Mouse (Mus musculus) embryonic facial prominence, embryonic 15.5 days (tissue): ENCODE measurements around the gene Ugt1a1. TPM values are rescaled to one million over a fixed set of nuclear protein-coding genes. Genes with fewer than 3 reads are reported as not detected.
A peak's percentile ranks its signal among the peaks of the same experiment; 100 is the strongest.

Experiments
- ATAC-seq: fragments of 200-750 bp; cut with Nextera tagmentation; 2 replicates; pipeline ENCODE4 v1.8.0; 2017; ENCODE audit warnings: low read depth, moderate TSS enrichment; ENCODE audit not compliant: insufficient number of reproducible peaks, low FRiP score, low TSS enrichment
- H3K27ac ChIP-seq: fragments of 300-500 bp; sonication (generic); replicated peaks from 2 replicates; pipeline ENCODE4 v1.5.1; 2015; ENCODE audit warnings: mild to moderate bottlenecking, inconsistent platforms
- H3K27me3 ChIP-seq: fragments of 300-500 bp; sonication (generic); 2 replicates; pipeline ENCODE4 v1.6.1; 2015; ENCODE audit warnings: inconsistent platforms
- H3K36me3 ChIP-seq: fragments of 300-500 bp; sonication (generic); 2 replicates; pipeline ENCODE4 v1.6.1; 2015; ENCODE audit warnings: mild to moderate bottlenecking, inconsistent platforms
- H3K4me1 ChIP-seq: fragments of 300-500 bp; sonication (generic); 2 replicates; pipeline ENCODE4 v1.6.1; 2015; ENCODE audit warnings: inconsistent platforms
- H3K4me2 ChIP-seq: fragments of 300-500 bp; sonication (generic); replicated peaks from 2 replicates; pipeline ENCODE4 v1.6.1; 2015; ENCODE audit warnings: mild to moderate bottlenecking, inconsistent platforms
- H3K4me3 ChIP-seq: fragments of 300-500 bp; sonication (generic); replicated peaks from 2 replicates; pipeline ENCODE4 v1.5.1; 2015; ENCODE audit warnings: mild to moderate bottlenecking, inconsistent platforms
- H3K9ac ChIP-seq: fragments of 300-500 bp; sonication (generic); 2 replicates; pipeline ENCODE4 v1.6.1; 2015; ENCODE audit warnings: inconsistent platforms
- H3K9me3 ChIP-seq: fragments of 300-500 bp; sonication (generic); replicated peaks from 2 replicates; pipeline ENCODE4 v1.6.1; 2016; ENCODE audit warnings: inconsistent platforms
- WGBS: fragments of 180-500 bp; shearing (Covaris S2); methylation state at CpG from one replicate; pipeline ENCODE4 v1.1.7; 2015; 5-methylcytosine and 5-hydroxymethylcytosine counted together
- polyA plus RNA-seq: library from polyadenylated mRNA; unstranded; fragments of >200 nt; fragmentation: Nextera tagmentation; extraction: Ambion mirVana; gene quantifications from 2 replicates; pipeline ENCODE4 v1.2.1, GENCODE M21; 2015

Gene Ugt1a1
- polyA plus RNA-seq, 1 experiment from 2014 or later: 2.0 TPM

DNA sequence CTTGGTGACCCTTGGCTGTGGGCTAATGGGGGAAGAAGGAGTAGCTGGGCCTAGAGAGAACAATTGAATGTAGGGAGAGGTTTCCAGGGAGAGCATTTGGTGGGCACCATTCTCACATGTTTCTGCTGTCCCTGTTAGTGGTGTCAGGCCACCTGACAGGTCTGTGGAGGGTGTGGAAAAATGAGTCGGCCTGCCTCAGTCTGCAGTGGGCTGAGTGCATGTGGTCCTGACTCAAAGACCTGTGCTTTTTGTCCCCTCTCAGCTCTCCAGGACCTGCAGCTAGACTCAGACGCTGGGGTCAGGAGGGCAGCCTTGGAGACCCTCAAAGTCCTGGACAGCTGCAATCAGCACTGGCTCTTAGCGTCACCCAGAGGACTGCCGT is 47.9 kb downstream of the Ugt1a1 start:
- H3K27ac ChIP-seq: no peak overlapping the region; the same call in 1 of the 2 replicates
- no peak for ATAC-seq
- H3K36me3 ChIP-seq: peaks cover 53% of the 10 kb centered on the region
- WGBS: 73% methylated on average over 4 of the region's 4 CpGs
- H3K9ac ChIP-seq: no peak overlapping the region
- no peak overlapping the region for H3K4me2 ChIP-seq
- H3K4me1 ChIP-seq: peaks cover 9% of the 10 kb centered on the region
- no peak overlapping the region for H3K4me3 ChIP-seq
- no peaks in the 10 kb centered on the region for H3K27me3 ChIP-seq
- peaks cover 6% of the 10 kb centered on the region; the same call in 1 of the 2 replicates for H3K9me3 ChIP-seq

DNA sequence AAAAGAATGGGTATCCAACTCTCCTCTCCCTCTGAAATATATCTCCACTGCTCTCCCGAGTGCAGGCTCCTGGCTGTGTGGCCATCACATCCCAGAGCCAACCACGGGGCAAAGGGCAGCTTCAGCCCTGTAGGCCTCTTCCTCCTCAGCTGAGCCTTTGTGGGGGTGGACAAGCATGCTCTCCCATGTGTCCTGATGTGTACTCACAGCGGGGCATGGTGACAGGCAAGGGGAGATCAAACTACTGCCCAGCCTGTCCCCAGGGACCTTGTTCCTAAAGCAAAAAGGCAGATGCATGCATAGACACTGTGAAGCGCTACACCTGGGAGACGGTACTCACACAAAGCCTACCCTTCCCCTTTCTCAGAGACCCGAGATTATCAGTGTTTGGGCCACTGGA is 48.4 kb downstream of the Ugt1a1 start:
- H3K4me1 ChIP-seq: peaks cover 9% of the 10 kb centered on the region
- H3K9me3 ChIP-seq: peaks cover 2% of the 10 kb centered on the region; the same call in 1 of the 2 replicates
- no peak overlapping the region for H3K4me2 ChIP-seq
- WGBS: 77% methylated on average over 6 of the region's 6 CpGs
- no peak overlapping the region for H3K4me3 ChIP-seq
- no peaks in the 10 kb centered on the region for H3K27me3 ChIP-seq
- H3K36me3 ChIP-seq: peaks cover 58% of the 10 kb centered on the region
- no peak overlapping the region for H3K27ac ChIP-seq
- H3K9ac ChIP-seq: no peak overlapping the region
- ATAC-seq: peak; percentile 4; the same call in 1 of the 2 replicates

DNA sequence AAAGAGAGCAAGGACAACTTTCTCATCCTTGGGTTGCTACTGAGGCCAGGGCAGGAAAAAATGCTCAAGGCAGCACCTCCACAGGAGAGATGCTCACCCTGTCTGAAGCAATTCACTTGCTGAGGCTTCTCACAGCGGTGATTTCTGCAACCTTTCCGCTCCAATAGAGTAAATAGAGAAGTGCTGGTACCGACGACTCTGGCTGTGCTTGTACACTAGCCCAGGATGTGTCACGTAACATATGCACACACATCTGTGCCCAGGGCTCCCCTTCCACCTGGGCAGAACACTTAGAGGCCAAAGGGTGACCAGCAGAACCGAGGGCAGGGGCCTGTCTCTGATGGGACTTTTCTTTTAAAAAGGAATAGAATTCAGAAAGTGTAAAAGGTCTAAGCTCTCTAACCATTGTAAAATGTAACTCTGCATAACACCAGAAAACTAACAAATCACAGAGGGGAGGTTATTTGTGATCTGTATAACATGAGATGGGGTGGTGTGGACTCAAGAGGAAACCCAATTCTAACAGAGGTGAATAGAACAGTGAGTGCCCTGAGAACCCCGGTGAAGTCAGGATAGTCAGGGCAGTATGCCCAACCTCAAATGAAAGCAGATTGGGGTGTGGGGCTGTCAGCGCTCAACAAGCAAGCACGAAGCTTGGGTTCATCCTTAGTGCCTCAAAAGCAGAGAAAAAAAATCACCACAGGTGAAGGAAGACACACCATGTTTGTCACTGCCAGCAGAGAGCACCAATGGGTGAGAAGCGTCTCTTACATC is 49.0 kb downstream of the Ugt1a1 start:
- no peaks in the 10 kb centered on the region for H3K27me3 ChIP-seq
- H3K4me2 ChIP-seq: no peak overlapping the region
- no peak for ATAC-seq
- WGBS: 83% methylated on average over 10 of the region's 10 CpGs
- H3K9ac ChIP-seq: no peak overlapping the region
- H3K36me3 ChIP-seq: peaks cover 65% of the 10 kb centered on the region
- peaks cover 9% of the 10 kb centered on the region for H3K4me1 ChIP-seq
- H3K27ac ChIP-seq: no peak overlapping the region
- no peaks in the 10 kb centered on the region; the same call in 1 of the 2 replicates for H3K9me3 ChIP-seq
- no peak overlapping the region for H3K4me3 ChIP-seq

DNA sequence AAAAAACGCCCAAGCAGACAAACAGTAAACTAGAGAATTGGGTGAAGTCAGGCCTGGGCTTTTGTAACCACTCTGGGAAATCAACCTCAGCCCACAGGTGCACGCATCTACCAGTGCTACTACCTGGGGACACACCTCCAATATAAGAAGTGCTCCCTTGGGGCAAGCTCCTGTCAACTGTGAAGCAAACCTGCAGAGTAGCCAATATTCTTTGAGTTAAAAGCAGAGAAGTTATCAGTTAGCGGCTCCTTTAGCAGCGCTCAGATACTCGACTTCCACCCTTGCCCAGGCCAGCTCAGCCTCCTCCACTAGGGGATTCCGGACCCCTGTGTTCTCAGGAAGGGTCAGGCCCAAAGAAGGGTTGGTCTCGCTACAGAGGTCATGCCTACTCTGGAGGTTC is 49.9 kb downstream of the Ugt1a1 start:
- Histone ChIP-seq H3K4me3 (no peak overlapping the region), H3K9ac (no peak overlapping the region), H3K36me3 (peaks cover 74% of the 10 kb centered on the region), H3K4me2 (no peak overlapping the region), H3K9me3 (no peaks in the 10 kb centered on the region; the same call in 1 of the 2 replicates), H3K27ac (peak overlapping the region; percentile 0; the same call in 1 of the 2 replicates), H3K4me1 (peaks cover 9% of the 10 kb centered on the region), H3K27me3 (no peaks in the 10 kb centered on the region)
- 85% methylated on average over 7 of the region's 7 CpGs for WGBS
- 0 out of 2 replicates have a peak, but pooled peaks have one; percentile 3 for ATAC-seq

DNA sequence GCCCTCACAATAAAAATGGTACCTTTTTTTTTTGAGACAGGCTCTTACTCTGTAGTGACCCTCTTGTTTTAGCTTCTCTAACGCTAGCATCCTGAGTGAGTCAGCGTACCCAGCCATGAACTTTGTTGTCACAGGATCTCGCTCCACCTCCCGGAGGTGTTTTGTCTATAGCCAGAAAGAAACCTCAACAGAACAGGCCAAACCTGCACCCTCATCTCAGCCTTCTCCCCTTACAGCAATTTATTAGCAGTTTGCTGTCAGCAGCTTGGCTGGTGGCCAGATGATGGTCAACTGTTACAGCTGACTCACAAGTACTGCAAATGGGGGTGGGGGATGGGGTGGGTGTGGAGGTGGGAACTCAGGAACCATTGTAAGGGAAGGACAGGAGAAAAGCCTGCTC is 50.5 kb downstream of the Ugt1a1 start:
- H3K4me1 ChIP-seq: peaks cover 9% of the 10 kb centered on the region
- peak overlapping the region; percentile 0; the same call in 1 of the 2 replicates for H3K27ac ChIP-seq
- H3K9ac ChIP-seq: no peak overlapping the region
- H3K4me3 ChIP-seq: no peak overlapping the region
- WGBS: 66% methylated on average over 4 of the region's 4 CpGs
- no peak overlapping the region for H3K4me2 ChIP-seq
- peaks cover 79% of the 10 kb centered on the region for H3K36me3 ChIP-seq
- no peaks in the 10 kb centered on the region; the same call in 1 of the 2 replicates for H3K9me3 ChIP-seq
- ATAC-seq: peak; percentile 20
- H3K27me3 ChIP-seq: no peaks in the 10 kb centered on the region

DNA sequence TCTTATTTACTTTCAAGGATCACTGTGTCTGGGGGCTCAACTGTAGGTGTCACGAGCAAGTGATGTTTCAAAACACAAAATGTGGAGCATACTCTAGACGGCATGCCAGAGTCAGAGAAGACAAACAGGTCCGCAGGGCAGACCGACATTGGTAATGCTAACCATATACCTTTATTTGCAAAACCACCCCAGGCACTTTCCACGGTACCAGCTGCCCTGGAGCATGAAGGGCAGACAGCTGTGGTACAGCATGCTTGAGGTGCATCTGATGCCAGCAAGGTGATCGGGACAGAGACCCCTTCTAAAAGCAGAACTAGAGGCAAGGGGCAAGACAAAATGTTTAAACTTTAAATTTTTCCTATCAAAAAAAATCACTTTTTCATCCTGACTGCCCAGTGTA is 51.2 kb downstream of the Ugt1a1 start:
- 65% methylated on average over 6 of the region's 6 CpGs for WGBS
- 0 out of 2 replicates have a peak overlapping the region, but pooled peaks have one; percentile 0 for H3K27ac ChIP-seq
- no peaks in the 10 kb centered on the region; the same call in 1 of the 2 replicates for H3K9me3 ChIP-seq
- H3K36me3 ChIP-seq: peaks cover 86% of the 10 kb centered on the region
- no peak overlapping the region for H3K4me3 ChIP-seq
- no peak overlapping the region for H3K9ac ChIP-seq
- no peak for ATAC-seq
- no peak overlapping the region for H3K4me2 ChIP-seq
- no peaks in the 10 kb centered on the region for H3K27me3 ChIP-seq
- peaks cover 9% of the 10 kb centered on the region for H3K4me1 ChIP-seq

DNA sequence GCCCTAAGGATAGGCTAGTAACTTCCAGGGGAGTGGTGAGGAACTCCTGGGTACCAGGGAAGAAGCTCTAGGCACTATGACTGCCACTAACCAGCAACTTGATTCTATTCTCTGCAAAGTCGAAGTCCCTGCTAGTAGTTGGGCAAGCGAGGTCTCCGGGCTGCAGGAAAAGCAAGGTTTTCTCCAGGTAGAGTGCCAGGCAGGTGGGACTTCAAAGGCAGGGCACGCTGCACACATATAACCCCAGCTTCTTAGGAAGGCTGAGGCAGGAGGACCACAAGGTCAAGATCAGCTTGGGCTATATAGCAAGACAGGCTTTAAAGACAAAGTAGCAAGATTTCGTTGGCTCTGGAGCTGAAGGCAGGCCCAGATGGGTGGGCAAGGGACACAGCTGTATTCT is 52.0 kb downstream of the Ugt1a1 start:
- Histone ChIP-seq H3K4me3 (no peak overlapping the region), H3K36me3 (peaks cover 95% of the 10 kb centered on the region), H3K4me2 (no peak overlapping the region), H3K27ac (no peak overlapping the region), H3K9me3 (no peaks in the 10 kb centered on the region; the same call in 1 of the 2 replicates), H3K4me1 (peaks cover 9% of the 10 kb centered on the region), H3K9ac (no peak overlapping the region), H3K27me3 (no peaks in the 10 kb centered on the region)
- WGBS: 89% methylated on average over 5 of the region's 5 CpGs
- ATAC-seq: no peak

DNA sequence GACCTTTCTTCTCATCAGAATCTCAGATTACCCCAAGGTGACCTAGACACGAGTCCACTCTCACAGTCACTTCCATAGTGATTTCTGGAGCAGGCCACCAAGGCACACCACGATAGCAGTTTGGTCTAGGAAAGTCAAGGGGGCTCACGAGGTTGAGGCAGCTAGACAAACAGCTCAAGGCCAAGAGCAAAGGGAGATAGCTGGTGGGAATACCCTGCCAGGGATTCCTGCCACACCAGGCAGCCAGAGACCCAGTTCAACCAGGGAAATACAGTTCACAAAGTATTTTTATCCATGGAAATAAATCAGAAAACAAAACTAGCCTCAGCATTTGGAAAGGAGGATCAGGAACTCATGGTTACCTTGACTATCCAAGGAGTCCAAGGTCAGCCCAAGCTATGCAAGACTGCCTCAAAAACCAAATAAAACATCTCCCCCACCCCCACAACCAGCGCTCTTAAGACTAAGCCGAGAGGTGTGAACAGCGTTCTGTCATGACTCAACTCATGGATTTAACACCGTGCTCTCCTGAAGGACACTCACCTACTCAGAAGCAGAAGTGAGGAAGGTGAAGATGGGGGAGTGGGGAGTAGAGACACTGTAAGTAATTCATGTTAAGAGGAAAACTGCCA is 52.6 kb downstream of the Ugt1a1 start:
- 90% methylated on average over 7 of the region's 7 CpGs for WGBS
- Histone ChIP-seq H3K9me3 (no peaks in the 10 kb centered on the region; the same call in 1 of the 2 replicates), H3K27me3 (no peaks in the 10 kb centered on the region), H3K9ac (no peak overlapping the region), H3K4me1 (peaks cover 5% of the 10 kb centered on the region), H3K4me2 (no peak overlapping the region), H3K27ac (no peak overlapping the region), H3K4me3 (no peak overlapping the region), H3K36me3 (peaks cover 100% of the 10 kb centered on the region)
- ATAC-seq: no peak

DNA sequence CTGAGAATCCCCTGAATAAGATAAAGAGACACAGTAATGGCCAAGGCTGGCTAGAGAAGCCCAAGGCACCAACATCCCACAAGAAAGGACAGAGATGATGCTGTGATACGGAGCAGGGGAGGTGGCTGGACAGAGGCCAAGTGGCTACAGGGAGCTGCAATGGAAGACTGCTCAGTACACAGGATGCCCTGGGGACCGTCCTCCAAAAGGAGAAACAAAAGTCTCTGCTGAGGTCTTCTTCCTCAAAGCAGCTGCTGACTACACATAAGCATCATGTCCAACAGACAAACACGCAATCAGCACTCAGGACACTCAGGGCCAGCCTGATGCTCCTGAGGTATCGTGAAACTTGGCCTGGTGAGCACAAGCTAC is 53.1 kb downstream of the Ugt1a1 start:
- H3K4me2 ChIP-seq: no peak overlapping the region
- H3K27me3 ChIP-seq: no peaks in the 10 kb centered on the region
- peaks cover 100% of the 10 kb centered on the region for H3K36me3 ChIP-seq
- no peaks in the 10 kb centered on the region; the same call in 1 of the 2 replicates for H3K9me3 ChIP-seq
- H3K27ac ChIP-seq: no peak overlapping the region
- ATAC-seq: no peak
- WGBS: 80% methylated on average over 4 of the region's 4 CpGs
- H3K4me3 ChIP-seq: no peak overlapping the region
- peaks cover 4% of the 10 kb centered on the region for H3K4me1 ChIP-seq
- no peak overlapping the region for H3K9ac ChIP-seq

DNA sequence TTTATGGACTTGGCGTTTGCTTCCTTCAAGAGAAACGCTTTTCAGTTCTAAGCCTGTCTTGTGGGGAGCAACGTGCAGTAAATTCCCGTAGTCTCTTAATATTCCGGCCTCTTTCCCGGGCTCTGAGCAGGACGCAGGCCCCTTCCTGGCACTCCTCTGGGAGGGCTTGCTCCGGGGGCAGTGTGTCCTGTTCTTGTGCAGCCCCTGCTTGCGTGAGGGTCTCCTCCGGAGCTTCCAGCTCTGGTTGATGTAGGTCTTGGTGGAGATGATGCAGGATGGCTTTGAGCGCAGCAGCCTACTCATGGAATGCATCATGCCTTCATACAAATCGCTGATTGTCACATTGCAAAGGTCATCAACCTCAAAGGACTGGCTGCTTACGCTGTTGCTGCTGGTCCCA is 54.4 kb downstream of the Ugt1a1 start:
- Histone ChIP-seq H3K27ac (no peak overlapping the region), H3K4me1 (peaks cover 4% of the 10 kb centered on the region), H3K9me3 (no peaks in the 10 kb centered on the region; the same call in 1 of the 2 replicates), H3K36me3 (peaks cover 90% of the 10 kb centered on the region), H3K4me3 (no peak overlapping the region), H3K9ac (no peak overlapping the region), H3K4me2 (no peak overlapping the region), H3K27me3 (no peaks in the 10 kb centered on the region)
- 89% methylated on average over 13 of the region's 13 CpGs for WGBS
- no peak for ATAC-seq

DNA sequence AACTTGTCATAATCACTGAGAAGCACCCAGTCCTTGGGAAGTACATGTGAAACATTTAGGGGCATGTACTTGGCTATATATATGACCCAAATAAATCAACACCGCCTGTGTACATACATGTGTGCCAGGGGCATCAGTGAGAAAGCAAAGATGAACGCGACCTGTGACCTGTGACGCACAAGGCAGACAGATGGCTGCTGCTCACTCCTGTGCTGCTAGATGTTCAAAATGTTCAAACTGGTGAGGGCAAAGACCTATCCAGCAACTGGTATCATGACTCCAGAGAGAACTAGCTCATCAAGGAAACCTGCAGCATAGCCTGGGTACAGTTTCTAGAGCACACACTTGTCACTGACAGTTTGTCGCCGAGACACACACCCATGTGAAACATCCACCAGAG is 55.7 kb downstream of the Ugt1a1 start:
- ATAC-seq: no peak
- 93% methylated on average over 6 of the region's 6 CpGs for WGBS
- no peaks in the 10 kb centered on the region for H3K4me1 ChIP-seq
- no peaks in the 10 kb centered on the region; the same call in 1 of the 2 replicates for H3K9me3 ChIP-seq
- H3K36me3 ChIP-seq: peaks cover 86% of the 10 kb centered on the region
- H3K27ac ChIP-seq: no peak overlapping the region
- H3K4me2 ChIP-seq: no peak overlapping the region
- no peak overlapping the region for H3K4me3 ChIP-seq
- no peaks in the 10 kb centered on the region for H3K27me3 ChIP-seq
- H3K9ac ChIP-seq: no peak overlapping the region
